Mouse (Mus musculus): ENCODE data around the gene Atg2b.

DNA sequence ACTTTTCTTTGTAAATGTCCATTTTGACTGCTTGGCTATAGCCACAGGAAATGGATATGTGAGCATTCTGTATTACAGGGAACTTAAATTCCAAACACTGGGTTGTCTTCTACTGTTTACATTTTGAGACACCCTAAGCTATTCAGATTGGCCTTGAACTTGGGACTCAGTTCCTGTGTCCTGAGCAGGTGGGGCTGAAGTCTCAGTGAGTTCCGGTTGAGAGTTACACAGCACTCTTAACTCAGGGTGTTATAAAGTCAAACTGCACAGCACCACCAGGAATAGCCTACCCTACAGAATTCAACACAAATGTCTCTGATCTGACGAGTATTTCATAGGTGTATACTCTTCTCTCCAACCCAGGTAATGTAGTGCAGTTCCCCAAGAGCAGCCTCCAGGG is 74.0 kb downstream of the Atg2b start:
- no peak for TF ChIP-seq CTCF (IDR thresholded peaks at IDR 0.05; ENCODE audit: low read depth, low read length)
- no peak for TF ChIP-seq POLR2A (IDR thresholded peaks at IDR 0.05; ENCODE audit: extremely low read depth, insufficient read depth, low read length)

All from liver, adult 2 months (tissue).